Mouse (Mus musculus): Measurements from ENCODE around the gene Lrrc8c. TPM values are rescaled to one million over a fixed set of nuclear protein-coding genes. Genes with fewer than 3 reads are reported as not detected.
"Not testable (repeated sequence)": the region's sequence is repeated elsewhere in the genome, so short reads cannot be mapped to it uniquely, and the experiment has no call there.

The Lrrc8c gene
- polyA plus RNA-seq, 1 experiment = 14.7 TPM

DNA sequence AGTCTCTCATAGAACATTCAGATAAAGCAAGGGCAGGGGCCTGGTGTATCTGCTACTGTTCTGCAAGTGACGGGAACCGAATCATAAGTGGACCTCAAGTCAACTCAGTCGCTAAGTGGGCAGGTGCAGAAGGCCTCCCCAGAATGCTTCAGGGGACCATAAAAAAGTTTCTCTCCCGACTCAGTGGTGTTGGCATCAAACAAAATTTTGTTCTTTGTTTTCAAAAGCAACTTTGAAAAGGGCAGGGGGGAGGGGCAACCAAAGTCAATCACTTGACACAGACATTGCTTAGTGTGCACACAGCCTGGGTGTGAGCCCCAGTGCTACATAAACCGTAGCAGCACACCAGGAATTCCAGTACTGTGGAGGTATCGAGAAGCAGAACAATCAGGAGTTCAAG lies 116.4 kb downstream of the Lrrc8c start:
- no peak overlapping the region for H3K27ac ChIP-seq (ENCODE audit: control insufficient read depth, insufficient read depth, low read depth, low read length)
- no peaks in the 10 kb centered on the region for H3K36me3 ChIP-seq (ENCODE audit: control insufficient read depth, insufficient read depth, low read length)
- no peaks in the 10 kb centered on the region for H3K27me3 ChIP-seq (ENCODE audit: control insufficient read depth, insufficient read depth, low read length)
- no peaks in the 10 kb centered on the region for H3K4me1 ChIP-seq (ENCODE audit: control insufficient read depth, insufficient read depth, low read length)
- no peak overlapping the region for H3K4me3 ChIP-seq (ENCODE audit: control insufficient read depth, low read depth, low read length)
- TF ChIP-seq POLR2A (IDR thresholded peaks at IDR 0.05; ENCODE audit: control insufficient read depth, low read depth, low read length) = no peak
- no peak for TF ChIP-seq CTCF (IDR thresholded peaks at IDR 0.05; ENCODE audit: control insufficient read depth, insufficient read depth, insufficient replicate concordance, low read depth, low read length)

- Histone ChIP-seq H3K36me3 (ENCODE audit: control insufficient read depth, insufficient read depth, low read length) (no peaks in the 10 kb centered on the region), H3K27ac (ENCODE audit: control insufficient read depth, insufficient read depth, low read depth, low read length) (no peak overlapping the region), H3K27me3 (ENCODE audit: control insufficient read depth, insufficient read depth, low read length) (no peaks in the 10 kb centered on the region), H3K4me3 (ENCODE audit: control insufficient read depth, low read depth, low read length) (no peak overlapping the region), H3K4me1 (ENCODE audit: control insufficient read depth, insufficient read depth, low read length) (no peaks in the 10 kb centered on the region)
- TF ChIP-seq CTCF (IDR thresholded peaks at IDR 0.05; ENCODE audit: control insufficient read depth, insufficient read depth, insufficient replicate concordance, low read depth, low read length) (no peak), POLR2A (IDR thresholded peaks at IDR 0.05; ENCODE audit: control insufficient read depth, low read depth, low read length) (no peak)
Measured at GRCm38 (mm10) chr5:105636484-105637191, 117.5 kb downstream of the Lrrc8c start.

DNA sequence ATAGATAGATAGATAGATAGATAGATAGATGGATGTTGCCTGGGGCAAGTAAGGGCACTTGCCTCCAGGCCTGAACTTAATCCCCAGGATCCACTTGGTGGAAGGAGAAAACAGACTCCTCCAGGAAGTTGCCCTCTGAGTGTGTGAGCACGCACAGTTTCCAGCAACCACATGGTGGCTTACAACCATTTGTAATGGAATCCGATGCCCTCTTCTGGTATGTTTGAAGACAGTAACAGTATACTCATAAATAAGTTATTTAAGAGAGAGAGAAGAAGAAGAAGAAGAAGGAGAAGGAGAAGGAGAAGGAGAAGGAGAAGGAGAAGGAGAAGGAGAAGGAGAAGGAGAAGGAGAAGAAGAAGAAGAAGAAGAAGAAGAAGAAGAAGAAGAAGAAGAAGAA lies 119.1 kb downstream of the Lrrc8c start:
- H3K4me3 ChIP-seq (ENCODE audit: control insufficient read depth, low read depth, low read length); H3K4me1 ChIP-seq (ENCODE audit: control insufficient read depth, insufficient read depth, low read length); H3K27ac ChIP-seq (ENCODE audit: control insufficient read depth, insufficient read depth, low read depth, low read length); H3K36me3 ChIP-seq (ENCODE audit: control insufficient read depth, insufficient read depth, low read length); H3K27me3 ChIP-seq (ENCODE audit: control insufficient read depth, insufficient read depth, low read length): not testable (repeated sequence)

DNA sequence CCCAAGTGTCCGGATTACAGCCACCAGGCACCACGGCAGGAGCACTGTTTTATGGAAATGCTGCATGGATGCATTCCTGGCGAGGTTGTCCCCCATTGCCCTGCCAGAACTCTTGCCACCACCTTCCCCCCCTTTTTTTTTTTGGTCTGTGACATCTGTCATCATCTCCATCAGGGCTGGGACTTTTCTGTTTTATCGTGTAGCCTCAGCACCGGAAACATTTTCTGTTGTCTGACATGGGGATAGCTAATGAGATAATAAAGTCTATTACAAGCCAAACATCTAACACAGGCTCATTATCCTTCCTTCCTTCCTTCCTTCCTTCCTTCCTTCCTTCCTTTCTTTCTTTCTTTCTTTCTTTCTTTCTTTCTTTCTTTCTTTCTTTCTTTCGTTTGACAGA lies 119.7 kb downstream of the Lrrc8c start:
- Histone ChIP-seq H3K27ac (ENCODE audit: control insufficient read depth, insufficient read depth, low read depth, low read length) (no peak overlapping the region), H3K27me3 (ENCODE audit: control insufficient read depth, insufficient read depth, low read length) (no peaks in the 10 kb centered on the region), H3K36me3 (ENCODE audit: control insufficient read depth, insufficient read depth, low read length) (no peaks in the 10 kb centered on the region), H3K4me3 (ENCODE audit: control insufficient read depth, low read depth, low read length) (no peak overlapping the region), H3K4me1 (ENCODE audit: control insufficient read depth, insufficient read depth, low read length) (peaks cover 2% of the 10 kb centered on the region)
- TF ChIP-seq CTCF (IDR thresholded peaks at IDR 0.05; ENCODE audit: control insufficient read depth, insufficient read depth, insufficient replicate concordance, low read depth, low read length) (no peak), POLR2A (IDR thresholded peaks at IDR 0.05; ENCODE audit: control insufficient read depth, low read depth, low read length) (no peak)

DNA sequence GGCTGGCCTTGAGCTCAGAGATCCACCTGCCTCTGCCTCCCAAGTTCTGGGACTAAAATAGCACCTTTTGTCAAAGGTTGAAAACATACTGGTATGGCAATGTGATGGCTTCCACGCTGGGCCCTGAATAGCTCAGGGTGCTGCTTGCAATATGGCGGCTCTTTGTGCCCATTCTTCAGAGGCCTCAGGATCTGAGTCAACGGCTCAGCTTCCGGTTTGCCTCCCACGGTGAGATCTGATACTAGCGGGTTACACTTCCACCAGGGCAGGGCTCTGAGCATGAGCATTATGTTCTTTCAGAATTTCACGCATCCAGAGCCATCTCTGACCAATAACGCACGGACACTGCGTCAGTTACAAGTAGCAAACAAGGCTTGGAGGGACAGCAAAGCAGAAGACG lies 120.2 kb downstream of the Lrrc8c start:
- TF ChIP-seq POLR2A (IDR thresholded peaks at IDR 0.05; ENCODE audit: control insufficient read depth, low read depth, low read length) = no peak
- no peak for TF ChIP-seq CTCF (IDR thresholded peaks at IDR 0.05; ENCODE audit: control insufficient read depth, insufficient read depth, insufficient replicate concordance, low read depth, low read length)
- H3K36me3 ChIP-seq (ENCODE audit: control insufficient read depth, insufficient read depth, low read length) = no peaks in the 10 kb centered on the region
- peaks cover 2% of the 10 kb centered on the region for H3K4me1 ChIP-seq (ENCODE audit: control insufficient read depth, insufficient read depth, low read length)
- H3K4me3 ChIP-seq (ENCODE audit: control insufficient read depth, low read depth, low read length) = no peak overlapping the region
- H3K27me3 ChIP-seq (ENCODE audit: control insufficient read depth, insufficient read depth, low read length) = no peaks in the 10 kb centered on the region
- H3K27ac ChIP-seq (ENCODE audit: control insufficient read depth, insufficient read depth, low read depth, low read length) = no peak overlapping the region

- H3K27ac ChIP-seq (ENCODE audit: control insufficient read depth, insufficient read depth, low read depth, low read length) = no peak overlapping the region
- no peaks in the 10 kb centered on the region for H3K27me3 ChIP-seq (ENCODE audit: control insufficient read depth, insufficient read depth, low read length)
- no peaks in the 10 kb centered on the region for H3K36me3 ChIP-seq (ENCODE audit: control insufficient read depth, insufficient read depth, low read length)
- TF ChIP-seq POLR2A (IDR thresholded peaks at IDR 0.05; ENCODE audit: control insufficient read depth, low read depth, low read length) = no peak
- no peak for TF ChIP-seq CTCF (IDR thresholded peaks at IDR 0.05; ENCODE audit: control insufficient read depth, insufficient read depth, insufficient replicate concordance, low read depth, low read length)
- H3K4me3 ChIP-seq (ENCODE audit: control insufficient read depth, low read depth, low read length) = no peak overlapping the region
- peaks cover 2% of the 10 kb centered on the region for H3K4me1 ChIP-seq (ENCODE audit: control insufficient read depth, insufficient read depth, low read length)
Measured at GRCm38 (mm10) chr5:105642517-105642916, 123.3 kb downstream of the Lrrc8c start.

DNA sequence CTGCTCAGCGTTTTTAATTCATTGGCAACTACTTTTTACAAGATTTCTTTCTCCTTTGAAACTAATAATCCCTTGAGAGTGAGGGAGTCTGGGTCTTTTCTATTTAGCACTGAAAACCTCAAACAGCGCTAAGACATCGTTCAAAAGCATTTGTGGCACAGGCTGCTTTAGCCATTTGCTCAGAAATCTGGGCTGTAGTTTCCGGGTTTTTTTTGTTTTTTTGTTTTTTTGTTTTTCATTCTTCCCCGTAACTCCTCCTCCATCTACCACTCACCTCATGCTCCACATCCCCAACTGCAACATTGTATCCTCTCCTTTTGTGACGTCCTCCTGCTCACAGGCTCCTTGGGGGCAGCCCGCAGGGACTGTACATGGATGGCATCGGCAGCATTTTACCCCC lies 124.1 kb downstream of the Lrrc8c start:
- no peak overlapping the region for H3K27ac ChIP-seq (ENCODE audit: control insufficient read depth, insufficient read depth, low read depth, low read length)
- no peaks in the 10 kb centered on the region for H3K27me3 ChIP-seq (ENCODE audit: control insufficient read depth, insufficient read depth, low read length)
- TF ChIP-seq CTCF (IDR thresholded peaks at IDR 0.05; ENCODE audit: control insufficient read depth, insufficient read depth, insufficient replicate concordance, low read depth, low read length) (no peak), POLR2A (IDR thresholded peaks at IDR 0.05; ENCODE audit: control insufficient read depth, low read depth, low read length) (no peak)

GRCm38 (mm10) chr5:105644195-105644594 lies 125.0 kb downstream of the Lrrc8c start:
- no peaks in the 10 kb centered on the region for H3K27me3 ChIP-seq (ENCODE audit: control insufficient read depth, insufficient read depth, low read length)
- H3K4me3 ChIP-seq (ENCODE audit: control insufficient read depth, low read depth, low read length) = no peak overlapping the region
- no peak for TF ChIP-seq POLR2A (IDR thresholded peaks at IDR 0.05; ENCODE audit: control insufficient read depth, low read depth, low read length)
- no peak for TF ChIP-seq CTCF (IDR thresholded peaks at IDR 0.05; ENCODE audit: control insufficient read depth, insufficient read depth, insufficient replicate concordance, low read depth, low read length)
- H3K27ac ChIP-seq (ENCODE audit: control insufficient read depth, insufficient read depth, low read depth, low read length) = no peak overlapping the region
- H3K36me3 ChIP-seq (ENCODE audit: control insufficient read depth, insufficient read depth, low read length) = no peaks in the 10 kb centered on the region
- peaks cover 2% of the 10 kb centered on the region for H3K4me1 ChIP-seq (ENCODE audit: control insufficient read depth, insufficient read depth, low read length)

More for the DNA sequence above, 124.1 kb downstream of the Lrrc8c start:
- H3K4me3 ChIP-seq (ENCODE audit: control insufficient read depth, low read depth, low read length) = no peak overlapping the region
- H3K36me3 ChIP-seq (ENCODE audit: control insufficient read depth, insufficient read depth, low read length) = no peaks in the 10 kb centered on the region
- H3K4me1 ChIP-seq (ENCODE audit: control insufficient read depth, insufficient read depth, low read length) = peaks cover 2% of the 10 kb centered on the region
